Mouse (Mus musculus): ENCODE results near the gene Gm11084.

- TF ChIP-seq CTCF (IDR thresholded peaks at IDR 0.05; ENCODE audit: low read depth), result no peak
- TF ChIP-seq EP300 (IDR thresholded peaks at IDR 0.05; ENCODE audit: low read depth), result no peak
These were observed 3.3 kb downstream of the Gm11084 start for GRCm38 (mm10) chr2:72983211-72983610.
